Mouse (Mus musculus): ENCODE measurements around the gene Bcl2l14.

DNA sequence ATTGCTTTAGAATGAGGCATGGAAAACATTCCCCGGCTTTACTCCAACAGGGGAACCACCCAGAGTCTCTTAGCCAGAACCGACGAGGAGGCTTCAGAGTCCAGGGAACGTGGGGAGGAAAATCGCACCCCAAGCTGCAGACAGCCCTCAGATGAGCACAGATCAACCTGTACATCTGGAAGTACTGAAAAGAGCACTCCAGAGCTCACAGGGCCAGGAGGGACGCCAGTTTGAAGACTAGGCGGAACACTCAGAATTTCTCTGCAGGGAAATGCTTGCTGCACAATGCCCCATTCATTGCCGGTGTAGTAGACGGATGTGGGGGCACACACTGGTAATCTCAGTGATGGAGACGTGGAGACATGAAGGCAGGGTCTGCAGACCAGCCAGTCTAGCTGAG lies 43.9 kb downstream of the Bcl2l14 start:
- no peak for TF ChIP-seq CTCF (IDR thresholded peaks at IDR 0.05; ENCODE audit: low read depth)
- TF ChIP-seq EP300 (IDR thresholded peaks at IDR 0.05; ENCODE audit: low read depth) = no peak

Data from liver, embryonic 14.5 days (tissue).